ENCODE assay signal across 26 mouse cellular contexts in the genomic region with DNA sequence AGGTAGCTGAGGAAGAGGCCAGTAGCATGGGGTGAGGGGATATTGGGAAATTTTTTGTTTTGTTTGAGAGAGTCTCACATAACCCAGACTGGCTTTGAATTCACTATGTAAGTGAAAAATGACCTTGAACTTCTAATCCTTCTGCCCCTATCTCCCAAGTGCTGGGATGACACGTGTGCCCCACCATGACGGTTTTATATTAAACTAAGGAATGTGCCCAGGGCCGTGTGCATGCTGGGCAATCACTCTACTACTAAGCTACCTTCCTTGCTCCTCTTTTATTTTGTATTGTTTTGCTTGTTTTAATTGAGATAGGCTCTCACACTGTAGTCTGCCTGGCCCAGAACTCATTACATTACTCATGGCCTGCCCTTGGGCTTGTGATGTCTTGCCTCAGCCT. TPM values are rescaled to one million over a fixed set of nuclear protein-coding genes. Genes with fewer than 3 reads are reported as not detected.
"Had no signal": no experiment of that assay in that cellular context is flagged by ENCODE, and none has a peak within 500 bp of the region (broad histone marks: within the 10 kb centered on the region; RNA-seq: fewer than 3 reads in every experiment).

No protein-coding gene starts in this region.

- H3K27ac ChIP-seq: hindbrain, embryonic 15.5 days; layer of hippocampus, adult 2 months; limb, embryonic 10.5 days; limb, embryonic 13.5 days; liver, embryonic 15.5 days; midbrain, embryonic 10.5 days; midbrain, embryonic 13.5 days; neural tube, embryonic 13.5 days; stomach, embryonic 15.5 days had no signal

- H3K36me3 ChIP-seq: hindbrain, embryonic 15.5 days; limb, embryonic 10.5 days; limb, embryonic 13.5 days; liver, embryonic 15.5 days; midbrain, embryonic 10.5 days; midbrain, embryonic 13.5 days; neural tube, embryonic 13.5 days; stomach, embryonic 15.5 days had no signal

- H3K9me3 ChIP-seq: hindbrain, embryonic 15.5 days; limb, embryonic 10.5 days; limb, embryonic 13.5 days; liver, embryonic 15.5 days; midbrain, embryonic 10.5 days; midbrain, embryonic 13.5 days; neural tube, embryonic 13.5 days; stomach, embryonic 15.5 days had no signal

- H3K4me3 ChIP-seq: hindbrain, embryonic 15.5 days; layer of hippocampus, adult 2 months; limb, embryonic 10.5 days; limb, embryonic 13.5 days; liver, embryonic 15.5 days; midbrain, embryonic 10.5 days; midbrain, embryonic 13.5 days; myocyte; neural tube, embryonic 13.5 days; stomach, embryonic 15.5 days had no signal

- DNase-seq: layer of hippocampus, adult 9-11 months; lung, adult 2 months; lung, postnatal 14 days; lung, postnatal 4 days; retina, postnatal 1 day; right cerebral cortex, postnatal 25 days; spleen, adult 18-20 months; thymus, adult 2 months; thymus, postnatal 14 days; thymus, postnatal 4 days had no signal

- ATAC-seq: intestine, postnatal 0 days; midbrain, embryonic 13.5 days; midbrain, embryonic 16.5 days had no signal

- H3K9ac ChIP-seq: hindbrain, embryonic 15.5 days; limb, embryonic 13.5 days; liver, embryonic 15.5 days; midbrain, embryonic 13.5 days; neural tube, embryonic 13.5 days; stomach, embryonic 15.5 days had no signal

- H3K4me2 ChIP-seq: hindbrain, embryonic 15.5 days; limb, embryonic 13.5 days; liver, embryonic 15.5 days; midbrain, embryonic 13.5 days; neural tube, embryonic 13.5 days; stomach, embryonic 15.5 days had no signal

- H3K27me3 ChIP-seq: hindbrain, embryonic 15.5 days; liver, embryonic 15.5 days; stomach, embryonic 15.5 days had no signal

RNA-seq across cellular contexts. Expression of a gene that starts 0.5 kb away (rescaled TPM):
- polyA plus RNA-seq: hindbrain, embryonic 15.5 days; intestine, embryonic 14.5 days; intestine, postnatal 0 days; large intestine, adult 2 months; limb, embryonic 10.5 days; limb, embryonic 13.5 days; liver, embryonic 15.5 days; lung, adult 2 months; lung, embryonic 16.5 days; midbrain, embryonic 10.5 days; midbrain, embryonic 13.5 days; midbrain, embryonic 16.5 days; myocyte; neural tube, embryonic 13.5 days; stomach, embryonic 15.5 days; thymus, adult 2 months had no signal

RNA-seq across cellular contexts. Expression of a gene that starts 2.9 kb away (rescaled TPM):
- polyA plus RNA-seq: large intestine, adult 2 months; limb, embryonic 13.5 days; liver, embryonic 15.5 days; lung, embryonic 16.5 days; midbrain, embryonic 10.5 days had no signal

RNA-seq across cellular contexts. Expression of a gene that starts 4.2 kb away (rescaled TPM):
- polyA plus RNA-seq: hindbrain, embryonic 15.5 days; midbrain, embryonic 10.5 days; midbrain, embryonic 13.5 days; midbrain, embryonic 16.5 days; myocyte; neural tube, embryonic 13.5 days had no signal

RNA-seq across cellular contexts. Expression of a gene that starts 13.6 kb away (rescaled TPM):
- polyA plus RNA-seq: hindbrain, embryonic 15.5 days; large intestine, adult 2 months; limb, embryonic 10.5 days; limb, embryonic 13.5 days; liver, adult 2 months; liver, embryonic 15.5 days; lung, adult 2 months; lung, embryonic 16.5 days; midbrain, embryonic 13.5 days; midbrain, embryonic 16.5 days; myocyte; neural tube, embryonic 13.5 days had no signal
